In the genomic region with DNA sequence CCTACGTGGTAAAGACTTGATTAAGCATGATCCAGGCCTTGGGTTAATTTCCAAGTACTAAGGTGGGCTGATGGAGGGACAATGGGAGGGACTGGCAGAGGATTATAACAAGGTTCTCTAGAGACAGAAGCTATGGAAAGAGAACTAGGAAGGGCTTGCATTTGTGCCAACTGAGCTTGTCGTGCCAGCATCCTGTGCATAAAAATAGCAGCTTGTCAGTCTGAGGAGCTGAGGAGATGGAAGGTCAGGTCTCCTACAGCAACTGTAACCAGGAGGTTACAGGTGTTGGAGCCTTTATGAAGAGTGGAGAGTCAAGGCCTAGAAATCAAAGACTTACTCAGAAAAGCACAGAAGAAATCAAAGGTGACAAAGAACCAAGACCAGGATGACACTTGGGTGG, we compare ENCODE assay signal across 28 mouse cellular contexts. TPM values are rescaled to one million over a fixed set of nuclear protein-coding genes. Genes with fewer than 3 reads are reported as not detected.
A peak's percentile ranks its signal among the peaks of the same experiment; 100 is the strongest.
DNase-seq lines count a peak whose midpoint lies in the region; ATAC-seq lines count a peak whose summit lies in the region.
"Had no signal": no experiment of that assay in that cellular context is flagged by ENCODE, and none has a peak within 500 bp of the region (broad histone marks: within the 10 kb centered on the region; RNA-seq: fewer than 3 reads in every experiment).

No protein-coding gene starts in this region.

- 0 out of 2 replicates have a peak, but pooled peaks have one; percentile 49 for ATAC-seq in heart, embryonic 16.5 days (replicated peaks; ENCODE audit: extremely low read depth, insufficient read depth, low FRiP score)
- ATAC-seq: forebrain, embryonic 16.5 days; inflammation-experienced regulatory T-cells, adult 6 months; liver, embryonic 12.5 days; liver, postnatal 0 days had no signal

- no peaks in the 10 kb centered on the region for H3K36me3 ChIP-seq in heart, embryonic 16.5 days (ENCODE audit: control insufficient read depth, insufficient read depth)
- H3K36me3 ChIP-seq: hindbrain, embryonic 10.5 days; hindbrain, embryonic 15.5 days; neural tube, embryonic 12.5 days had no signal

- 46% methylated on average over 2 of the region's 2 CpGs for WGBS in heart, embryonic 16.5 days

- intact Hi-C loops in heart, postnatal 36 days (cut with DNase I): no loop called here
- intact Hi-C loops in heart, postnatal 14 days (cut with DNase I): no loop called here

- no peaks in the 10 kb centered on the region for H3K9me3 ChIP-seq in heart, embryonic 16.5 days (replicated peaks; ENCODE audit: control insufficient read depth, low read length)
- H3K9me3 ChIP-seq: hindbrain, embryonic 10.5 days; hindbrain, embryonic 15.5 days; liver, embryonic 12.5 days; neural tube, embryonic 12.5 days had no signal

- no peaks in the 10 kb centered on the region for H3K27me3 ChIP-seq in heart, embryonic 16.5 days (ENCODE audit: control insufficient read depth, insufficient read depth, low read length)
- H3K27me3 ChIP-seq: hindbrain, embryonic 15.5 days; neural tube, embryonic 12.5 days had no signal

- peak; percentile 30 for DNase-seq in gastrocnemius, adult 18-20 months (ENCODE audit: low spot score)
- DNase-seq in gastrocnemius, postnatal 10 days: no peak
- no peak for DNase-seq in heart, postnatal 36 days
- DNase-seq in A20 (ENCODE audit: low read depth, low spot score): peak; percentile 18
- peak; percentile 26 to 50 for DNase-seq in heart, postnatal 14 days
- DNase-seq in urinary bladder, postnatal 36 days (ENCODE audit: low spot score in 2 of 2): no peak
- DNase-seq: adrenal gland, adult 8-10 months; cerebellum, adult 8-10 months; cerebellum, postnatal 25 days; gastrocnemius, postnatal 25 days; kidney, adult 11 months; layer of hippocampus, adult 9-11 months; liver, postnatal 0 days; right cerebral cortex, postnatal 4 days; thymus, adult 2 months; thymus, postnatal 36 days had no signal

- peak overlapping the region; percentile 24; the same call in 1 of the 2 replicates for H3K27ac ChIP-seq in heart, embryonic 16.5 days (ENCODE audit: low read length)
- H3K27ac ChIP-seq: hindbrain, embryonic 10.5 days; hindbrain, embryonic 15.5 days; liver, embryonic 12.5 days; neural tube, embryonic 12.5 days had no signal

- H3K4me2 ChIP-seq in heart, embryonic 16.5 days (ENCODE audit: low read depth, low read length): peak overlapping the region; percentile 22; the same call in 1 of the 2 replicates
- H3K4me2 ChIP-seq: midbrain, embryonic 11.5 days had no signal

- peaks cover 7% of the 10 kb centered on the region for H3K4me1 ChIP-seq in heart, embryonic 16.5 days (ENCODE audit: control insufficient read depth, insufficient read depth, low read length)
- H3K4me1 ChIP-seq: hindbrain, embryonic 15.5 days; liver, embryonic 12.5 days had no signal

- no peak overlapping the region for H3K9ac ChIP-seq in heart, embryonic 16.5 days (ENCODE audit: low read length)
- H3K9ac ChIP-seq: hindbrain, embryonic 15.5 days; liver, embryonic 12.5 days; liver, postnatal 0 days; neural tube, embryonic 12.5 days had no signal

- no peak overlapping the region for H3K4me3 ChIP-seq in heart, embryonic 16.5 days (ENCODE audit: low read length)
- H3K4me3 ChIP-seq: hindbrain, embryonic 10.5 days; liver, embryonic 12.5 days; myocyte; neural tube, embryonic 12.5 days had no signal

RNA-seq across cellular contexts. Expression of gene Srprb, which starts 11.7 kb away (rescaled TPM):
- 10 to 100 TPM; 16.2 to 17.2 TPM for total RNA-seq in gastrocnemius, adult 18-20 months (2021)
- 10 to 100 TPM; 15.3 to 17.0 TPM for total RNA-seq in gastrocnemius, postnatal 10 days (2021)
- 42.6 and 46.7 TPM in 2 replicates for polyA plus RNA-seq in heart, embryonic 16.5 days (2015; fragmentation: Nextera tagmentation; extraction: Ambion mirVana)
- 10 to 100 TPM; 16.0 to 16.6 TPM for total RNA-seq in heart, postnatal 36 days (2021)
- 10 to 100 TPM; 16.7 to 18.6 TPM for total RNA-seq in heart, postnatal 14 days (2021)

RNA-seq across cellular contexts. Expression of gene Gm20425, which starts 16.5 kb away (rescaled TPM):
- 1 to 10 TPM; 2.7 to 3.9 TPM for total RNA-seq in gastrocnemius, adult 18-20 months (2021)
- total RNA-seq in gastrocnemius, postnatal 10 days (2021): 1 to 10 TPM; 4.7 to 5.1 TPM
- polyA plus RNA-seq in heart, embryonic 16.5 days (2015; fragmentation: Nextera tagmentation; extraction: Ambion mirVana): 4.4 TPM in 1 of 2 replicates, not detected in the other
- 1 to 10 TPM; 6.7 to 8.7 TPM for total RNA-seq in heart, postnatal 36 days (2021)
- total RNA-seq in heart, postnatal 14 days (2021): 1 to 10 TPM; 6.6 to 7.1 TPM
- total RNA-seq: midbrain, postnatal 0 days had no signal
- polyA plus RNA-seq: embryonic facial prominence, embryonic 11.5 days; forebrain, embryonic 16.5 days; hindbrain, embryonic 10.5 days; hindbrain, embryonic 15.5 days; limb, embryonic 11.5 days; myocyte; thymus, adult 2 months had no signal

RNA-seq across cellular contexts. Expression of gene Trf, which starts 16.6 kb away (rescaled TPM):
- total RNA-seq in gastrocnemius, adult 18-20 months (2021): 10 to 100 TPM; 18.2 to 29.2 TPM
- total RNA-seq in gastrocnemius, postnatal 10 days (2021): 10 to 100 TPM; 12.1 to 27.5 TPM
- polyA plus RNA-seq in heart, embryonic 16.5 days (2015; fragmentation: Nextera tagmentation; extraction: Ambion mirVana): 52.4 and 64.3 TPM in 2 replicates
- 10 to 100 TPM; 53.3 to 56.3 TPM for total RNA-seq in heart, postnatal 36 days (2021)
- total RNA-seq in heart, postnatal 14 days (2021): 10 to 100 TPM; 44.6 to 49.3 TPM
- polyA plus RNA-seq: myocyte had no signal

Comparison
In these comparisons a context has a peak if more than half of its experiments do, and no peak if none do; other contexts are left out.
1. DNase-seq: peak in gastrocnemius, adult 18-20 months (single experiment), A20 (single experiment) and heart, postnatal 14 days (2 of 2); none in gastrocnemius, postnatal 10 days (single experiment), heart, postnatal 36 days (0 of 2) and urinary bladder, postnatal 36 days (0 of 2).